Mouse (Mus musculus): ENCODE data around the gene Tnip1.

DNA sequence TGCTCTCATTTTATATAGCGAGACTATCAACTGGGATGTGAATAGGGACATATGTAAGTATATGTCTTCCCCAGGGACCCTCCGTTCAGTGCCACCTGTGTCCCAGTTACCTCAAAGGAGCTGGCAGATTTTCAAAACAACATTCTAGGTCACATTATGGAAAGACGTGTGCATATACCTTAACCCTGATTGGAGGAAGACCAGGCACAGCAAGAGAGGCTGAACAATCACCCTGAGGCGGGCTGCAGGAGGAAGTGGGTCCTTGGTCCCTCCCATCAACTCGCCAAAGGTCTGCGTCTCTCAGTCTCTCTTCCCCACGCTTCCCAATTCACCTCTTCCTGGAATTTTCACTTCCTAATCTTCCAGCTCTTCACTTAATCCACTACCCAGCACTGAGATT is 5.8 kb downstream of the Tnip1 start:
- TF ChIP-seq CTCF (conservative IDR thresholded peaks at IDR 0.05 in 1 of 2, IDR thresholded peaks at IDR 0.05 in 1 of 2; ENCODE audit: low read depth in 2 of 2, low read length in 2 of 2), result no peak
- TF ChIP-seq EP300 (IDR thresholded peaks at IDR 0.05; ENCODE audit: low read length), result no peak
